Mouse (Mus musculus) kidney, postnatal 0 days (tissue): Measurements from ENCODE around the gene Lgals12. TPM values are rescaled to one million over a fixed set of nuclear protein-coding genes. Genes with fewer than 3 reads are reported as not detected.

Source experiments
- ATAC-seq: fragments of 200-750 bp; cut with Nextera tagmentation; replicated peaks from 2 replicates; pipeline ENCODE4 v1.8.0; 2017; ENCODE audit warnings: low read depth, moderate number of reproducible peaks, moderate TSS enrichment, moderate library complexity; ENCODE audit not compliant: low FRiP score
- DNase-seq: peaks from one replicate; pipeline ENCODE4 v3.0.0-alpha.2; 2016; ENCODE audit warnings: low spot score
- H3K27ac ChIP-seq: fragments of 300-500 bp; sonication (generic); 2 replicates; pipeline ENCODE4 v1.5.1; 2014; ENCODE audit warnings: mild to moderate bottlenecking
- H3K27me3 ChIP-seq: fragments of 300-500 bp; sonication (generic); 2 replicates; pipeline ENCODE4 v1.6.1; 2014; ENCODE audit warnings: low read length, mixed read lengths; ENCODE audit not compliant: insufficient read depth
- H3K36me3 ChIP-seq: fragments of 300-500 bp; sonication (generic); 2 replicates; pipeline ENCODE4 v1.6.1; 2014; ENCODE audit warnings: low read length, mixed read lengths; ENCODE audit not compliant: insufficient read depth
- H3K4me1 ChIP-seq: fragments of 300-500 bp; sonication (generic); replicated peaks from 2 replicates; pipeline ENCODE4 v1.6.1; 2014; ENCODE audit warnings: antibody characterized with exemption, low read length, mixed read lengths; ENCODE audit not compliant: insufficient read depth
- H3K4me2 ChIP-seq: fragments of 300-500 bp; sonication (generic); 2 replicates; pipeline ENCODE4 v1.6.1; 2014; ENCODE audit warnings: mild to moderate bottlenecking, low read length, moderate library complexity, mixed read lengths
- H3K4me3 ChIP-seq: fragments of 300-500 bp; sonication (generic); replicated peaks from 2 replicates; pipeline ENCODE4 v1.5.1; 2014; ENCODE audit warnings: low read depth, low read length
- H3K9ac ChIP-seq: fragments of 300-500 bp; sonication (generic); 2 replicates; pipeline ENCODE4 v1.6.1; 2014; ENCODE audit warnings: low read depth, low read length
- H3K9me3 ChIP-seq: fragments of 300-500 bp; sonication (generic); replicated peaks from 2 replicates; pipeline ENCODE4 v1.6.1; 2016; ENCODE audit warnings: low read length, inconsistent platforms, mixed read lengths
- CTCF ChIP-seq: IDR thresholded peaks from 2 replicates; pipeline ENCODE4 v1.5.1; 2016; ENCODE audit warnings: antibody characterized with exemption, low read depth, mild to moderate bottlenecking, moderate library complexity
- WGBS: fragments of 180-500 bp; shearing (Covaris S2); extraction: QIAGEN DNeasy Blood & Tissue Kit; methylation state at CpG from one replicate; pipeline ENCODE4 v1.1.7; 2014; 5-methylcytosine and 5-hydroxymethylcytosine counted together
- polyA plus RNA-seq: library from polyadenylated mRNA; unstranded; fragments of >200 nt; fragmentation: Nextera tagmentation; extraction: Ambion mirVana; gene quantifications from 2 replicates; pipeline ENCODE4 v1.2.1, GENCODE M21; 2015

Lgals12 gene
- polyA plus RNA-seq, 1 experiment from 2014 or later: 1.8 TPM

GRCm38 (mm10) chr19:7616231-7616930, 9.4 kb upstream of the Lgals12 start:
- no peak overlapping the region for H3K9ac ChIP-seq
- WGBS: 60% methylated on average over 5 of the region's 5 CpGs
- no peaks in the 10 kb centered on the region for H3K36me3 ChIP-seq
- H3K27ac ChIP-seq: no peak overlapping the region
- H3K9me3 ChIP-seq: no peaks in the 10 kb centered on the region
- no peaks in the 10 kb centered on the region for H3K4me1 ChIP-seq
- no peak overlapping the region for H3K4me2 ChIP-seq
- H3K27me3 ChIP-seq: no peaks in the 10 kb centered on the region
- no peak for TF ChIP-seq CTCF
- no peak overlapping the region for H3K4me3 ChIP-seq
- DNase-seq (no peak), ATAC-seq (no peak)

- H3K36me3 ChIP-seq: no peaks in the 10 kb centered on the region
- no peak overlapping the region for H3K4me3 ChIP-seq
- no peaks in the 10 kb centered on the region for H3K27me3 ChIP-seq
- H3K4me1 ChIP-seq: no peaks in the 10 kb centered on the region
- no peak for TF ChIP-seq CTCF
- ATAC-seq: no peak
- DNase-seq: no peak
- H3K27ac ChIP-seq: no peak overlapping the region
- 72% methylated on average over 7 of the region's 7 CpGs for WGBS
- H3K4me2 ChIP-seq: no peak overlapping the region
- no peaks in the 10 kb centered on the region for H3K9me3 ChIP-seq
- no peak overlapping the region for H3K9ac ChIP-seq
Measured at GRCm38 (mm10) chr19:7613151-7613550, 6.2 kb upstream of the Lgals12 start.

GRCm38 (mm10) chr19:7611942-7612757, 5.2 kb upstream of the Lgals12 start, which contains the start of gene Hrasls5:
Gene Hrasls5 (plus strand): TSS chr19:7612541.
- no peaks in the 10 kb centered on the region for H3K27me3 ChIP-seq
- H3K4me2 ChIP-seq: peak within 1 kb of the TSS; percentile 60
- H3K9me3 ChIP-seq: no peaks in the 10 kb centered on the region
- DNase-seq (peak; percentile 37), ATAC-seq (peak; percentile 74)
- peak within 1 kb of the TSS; percentile 44 for H3K9ac ChIP-seq
- 0 out of 2 replicates have a peak, but pooled peaks cover under 1% of the 10 kb centered on the region for H3K4me1 ChIP-seq
- 3% methylated on average over 54 of the region's 54 CpGs for WGBS
- H3K4me3 ChIP-seq: peak within 1 kb of the TSS; percentile 36
- H3K36me3 ChIP-seq: no peaks in the 10 kb centered on the region
- peak; percentile 36 for TF ChIP-seq CTCF
- no peak within 1 kb of the TSS for H3K27ac ChIP-seq

GRCm38 (mm10) chr19:7607690-7608201, 753 bp upstream of the Lgals12 start:
- Histone ChIP-seq H3K4me2 (no peak overlapping the region), H3K4me3 (no peak overlapping the region), H3K9me3 (no peaks in the 10 kb centered on the region), H3K36me3 (no peaks in the 10 kb centered on the region), H3K27ac (peak overlapping the region; percentile 51), H3K27me3 (no peaks in the 10 kb centered on the region), H3K9ac (no peak overlapping the region), H3K4me1 (0 out of 2 replicates have a peak, but pooled peaks cover 3% of the 10 kb centered on the region)
- TF ChIP-seq CTCF: no peak
- 73% methylated on average over 7 of the region's 7 CpGs for WGBS
- DNase-seq: no peak
- no peak for ATAC-seq

GRCm38 (mm10) chr19:7605930-7606783, 836 bp downstream of the Lgals12 start:
- Histone ChIP-seq H3K4me1 (0 out of 2 replicates have a peak, but pooled peaks cover 3% of the 10 kb centered on the region), H3K4me3 (no peak overlapping the region; the same call in 1 of the 2 replicates), H3K4me2 (peak overlapping the region; percentile 50), H3K9ac (no peak overlapping the region), H3K27me3 (no peaks in the 10 kb centered on the region), H3K27ac (0 out of 2 replicates have a peak overlapping the region, but pooled peaks have one; percentile 10), H3K9me3 (no peaks in the 10 kb centered on the region), H3K36me3 (no peaks in the 10 kb centered on the region)
- ATAC-seq (peak; percentile 90), DNase-seq (peak; percentile 64)
- TF ChIP-seq CTCF: peak; percentile 63
- WGBS: 6% methylated on average over 15 of the region's 15 CpGs
